Mouse (Mus musculus) heart, adult 2 months (tissue): Measurements from ENCODE around the gene Bmp6.

ENCODE experiments used
- CTCF ChIP-seq: fragments of 200-600 bp; IDR thresholded peaks from 2 replicates; pipeline ENCODE4 v1.8.1; 2022; ENCODE audit warnings: antibody characterized with exemption, mild to moderate bottlenecking, moderate library complexity
- EP300 ChIP-seq: fragments of 200-500 bp; IDR thresholded peaks from 2 replicates; pipeline ENCODE4 v1.6.1; 2011; ENCODE audit warnings: low read depth, low read length, control low read depth; ENCODE audit not compliant: insufficient read depth
- POLR2A ChIP-seq: fragments of 200-500 bp; IDR thresholded peaks from 2 replicates; pipeline ENCODE4 v1.6.1; 2011; ENCODE audit warnings: mild to moderate bottlenecking, low read depth, low read length, control low read depth; ENCODE audit not compliant: insufficient read depth

GRCm38 (mm10) chr13:38531498-38531897 lies 186.6 kb downstream of the Bmp6 start:
- TF ChIP-seq EP300 (no peak), CTCF (no peak), POLR2A (no peak)
